Mouse (Mus musculus) left cerebral cortex, postnatal 14 days (tissue): ENCODE measurements around the gene Il1r1. TPM values are rescaled to one million over a fixed set of nuclear protein-coding genes. Genes with fewer than 3 reads are reported as not detected.

Source experiments
- DNase-seq, 2 experiments: peaks; one replicate each; pipeline ENCODE4 v3.0.0; 2021 to 2022; ENCODE audit warnings: low spot score in 2 of 2, mixed read lengths in 1 of 2
- intact Hi-C: fragments of 180-260 bp; cut with DNase I; formaldehyde crosslinking; loops from one replicate; pipeline ENCODE4 v1.15.1; 2025
- long read RNA-seq, 2 experiments: library from polyadenylated mRNA; stranded (forward); transcript quantifications; one replicate each; pipeline ENCODE4 v2.0.0; 2021
- total RNA-seq, 2 experiments: library from RNA; stranded (reverse); gene quantifications; 2 replicates each; pipeline ENCODE4 v1.2.3; 2021

Gene Il1r1
- 1 to 10 TPM; 2.5 to 3.5 TPM for total RNA-seq
- long read RNA-seq, experiment 1, result 0 reads
- long read RNA-seq, experiment 2, partial matches to known transcripts, result 0 of 1 reads
- long read RNA-seq, experiment 2, other reads (novel, unspliced or antisense), result 1 of 1 reads

- intact Hi-C loops, result no loop called here
- DNase-seq, result peak; percentile 26
Observed at GRCm38 (mm10) chr1:40224539-40225284, at the start of gene Il1r1. Gene Il1r1, plus strand, starts transcription at chr1:40225080.

- intact Hi-C loops, result no loop called here
- DNase-seq, result no peak
Observed at GRCm38 (mm10) chr1:40175123-40175522, 49.8 kb upstream of the Il1r1 start.

GRCm38 (mm10) chr1:40175797-40176196 lies 49.1 kb upstream of the Il1r1 start:
- no peak for DNase-seq
- intact Hi-C loops, result no loop called here

- intact Hi-C loops, result no loop called here
- DNase-seq, result no peak
Observed at GRCm38 (mm10) chr1:40179031-40179430, 45.8 kb upstream of the Il1r1 start.

GRCm38 (mm10) chr1:40179493-40179892 lies 45.4 kb upstream of the Il1r1 start:
- intact Hi-C loops, result no loop called here
- no peak for DNase-seq

- intact Hi-C loops, result no loop called here
Observed at GRCm38 (mm10) chr1:40180861-40181260, 44.0 kb upstream of the Il1r1 start.

GRCm38 (mm10) chr1:40181716-40182115 lies 43.2 kb upstream of the Il1r1 start:
- intact Hi-C loops, result no loop called here

More at GRCm38 (mm10) chr1:40180861-40181260, 44.0 kb upstream of the Il1r1 start:
- DNase-seq, result no peak

GRCm38 (mm10) chr1:40183410-40183809 lies 41.5 kb upstream of the Il1r1 start:
- DNase-seq, result no peak
- intact Hi-C loops, result no loop called here

More at GRCm38 (mm10) chr1:40181716-40182115, 43.2 kb upstream of the Il1r1 start:
- DNase-seq, result no peak

GRCm38 (mm10) chr1:40187961-40188360 lies 36.9 kb upstream of the Il1r1 start:
- intact Hi-C loops, result no loop called here
- peak; percentile 4 to 13 for DNase-seq

GRCm38 (mm10) chr1:40190025-40190424 lies 34.9 kb upstream of the Il1r1 start:
- DNase-seq, result peak; percentile 6 to 11
- intact Hi-C loops, result no loop called here

GRCm38 (mm10) chr1:40190837-40191236 lies 34.0 kb upstream of the Il1r1 start:
- DNase-seq, result no peak
- intact Hi-C loops, result no loop called here

GRCm38 (mm10) chr1:40194279-40194678 lies 30.6 kb upstream of the Il1r1 start:
- intact Hi-C loops, result no loop called here
- DNase-seq, result no peak

- intact Hi-C loops, result no loop called here
- no peak for DNase-seq
Observed at GRCm38 (mm10) chr1:40213337-40214159, 11.3 kb upstream of the Il1r1 start.

- intact Hi-C loops, result no loop called here
- DNase-seq, result no peak
Observed at GRCm38 (mm10) chr1:40217521-40217920, 7.4 kb upstream of the Il1r1 start.

GRCm38 (mm10) chr1:40218603-40219002 lies 6.3 kb upstream of the Il1r1 start:
- intact Hi-C loops, result no loop called here
- no peak for DNase-seq

GRCm38 (mm10) chr1:40220549-40220948 lies 4.3 kb upstream of the Il1r1 start:
- intact Hi-C loops, result no loop called here
- DNase-seq, result no peak

GRCm38 (mm10) chr1:40221864-40222263 lies 3.0 kb upstream of the Il1r1 start:
- intact Hi-C loops, result no loop called here
- DNase-seq, result no peak

- DNase-seq, result no peak
- intact Hi-C loops, result no loop called here
Observed at GRCm38 (mm10) chr1:40222680-40223079, 2.2 kb upstream of the Il1r1 start.

GRCm38 (mm10) chr1:40223591-40223990 lies 1.3 kb upstream of the Il1r1 start:
- intact Hi-C loops, result no loop called here
- DNase-seq, result no peak

GRCm38 (mm10) chr1:40225580-40225979 lies 700 bp downstream of the Il1r1 start:
- intact Hi-C loops, result no loop called here
- DNase-seq, result no peak
